Mouse (Mus musculus): Measurements from ENCODE around the gene Smim5.

Gene Smim5

GRCm38 (mm10) chr11:115898446-115898845 is 1.3 kb upstream of the Smim5 start:
- DNase-seq = no peak

- peak; percentile 46 for DNase-seq
Observed at GRCm38 (mm10) chr11:115898886-115899285, 880 bp upstream of the Smim5 start.

DNA sequence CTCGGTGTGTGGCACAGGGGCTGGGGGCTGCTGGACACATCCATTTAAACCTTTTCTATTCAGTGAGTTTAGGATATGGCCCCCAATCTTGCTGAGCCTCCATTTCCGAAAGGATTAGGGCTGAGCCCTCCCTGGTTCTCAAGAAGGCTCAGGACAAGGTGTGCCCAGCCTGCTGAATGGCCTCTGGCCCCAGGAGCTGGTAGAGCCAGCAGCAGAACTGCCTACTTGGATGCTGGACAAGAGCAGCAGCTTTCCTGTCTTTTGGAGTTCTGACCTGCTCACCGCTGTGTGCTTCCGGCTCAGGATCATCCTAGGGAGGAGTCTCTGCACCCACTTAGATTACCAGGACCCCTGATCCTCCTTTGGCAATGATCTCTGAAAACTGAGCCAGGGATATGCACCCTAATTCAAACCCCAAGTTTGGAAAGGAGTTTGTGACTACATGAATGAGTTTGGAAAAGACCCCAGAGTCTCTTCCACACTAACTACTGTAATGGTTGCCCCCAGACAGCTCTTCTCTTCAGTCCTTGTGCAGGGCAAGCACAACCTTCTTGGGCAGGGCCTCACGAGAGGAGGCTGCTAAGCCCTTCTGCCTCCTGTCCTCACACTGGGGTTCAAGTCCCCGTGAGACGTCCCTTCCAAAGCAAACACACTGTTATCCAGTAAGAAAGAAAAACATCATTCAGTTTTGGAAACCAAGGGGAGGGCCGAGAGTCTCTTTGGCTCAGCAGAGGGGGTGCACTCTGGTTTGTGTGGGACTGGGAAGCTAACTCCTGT is 983 bp downstream of the Smim5 start:
- DNase-seq = peak; percentile 46

GRCm38 (mm10) chr11:115901338-115902161 is 1.8 kb downstream of the Smim5 start:
- no peak for DNase-seq

- DNase-seq = no peak
Observed at GRCm38 (mm10) chr11:115902177-115902576, 2.4 kb downstream of the Smim5 start.

DNA sequence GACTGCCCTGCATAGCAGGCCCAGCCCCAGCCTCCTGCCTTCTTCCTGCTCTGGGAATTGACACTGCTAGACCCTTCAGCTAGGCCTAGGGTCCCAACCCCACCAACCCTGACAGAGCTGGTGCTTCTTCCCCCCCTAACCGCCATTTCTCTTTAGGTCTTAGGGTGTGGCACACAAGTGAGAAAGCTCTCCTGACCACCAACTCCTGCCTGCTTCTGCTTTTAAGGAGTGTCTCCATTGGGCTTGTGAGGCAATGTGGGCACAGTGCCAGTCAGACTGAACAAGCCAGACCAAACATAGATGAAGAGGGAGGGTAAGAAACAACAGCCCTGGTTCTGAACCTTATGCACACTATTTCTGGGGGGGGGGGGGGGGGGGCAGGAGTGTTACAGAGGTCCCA is 3.1 kb downstream of the Smim5 start:
- DNase-seq = peak; percentile 31

DNA sequence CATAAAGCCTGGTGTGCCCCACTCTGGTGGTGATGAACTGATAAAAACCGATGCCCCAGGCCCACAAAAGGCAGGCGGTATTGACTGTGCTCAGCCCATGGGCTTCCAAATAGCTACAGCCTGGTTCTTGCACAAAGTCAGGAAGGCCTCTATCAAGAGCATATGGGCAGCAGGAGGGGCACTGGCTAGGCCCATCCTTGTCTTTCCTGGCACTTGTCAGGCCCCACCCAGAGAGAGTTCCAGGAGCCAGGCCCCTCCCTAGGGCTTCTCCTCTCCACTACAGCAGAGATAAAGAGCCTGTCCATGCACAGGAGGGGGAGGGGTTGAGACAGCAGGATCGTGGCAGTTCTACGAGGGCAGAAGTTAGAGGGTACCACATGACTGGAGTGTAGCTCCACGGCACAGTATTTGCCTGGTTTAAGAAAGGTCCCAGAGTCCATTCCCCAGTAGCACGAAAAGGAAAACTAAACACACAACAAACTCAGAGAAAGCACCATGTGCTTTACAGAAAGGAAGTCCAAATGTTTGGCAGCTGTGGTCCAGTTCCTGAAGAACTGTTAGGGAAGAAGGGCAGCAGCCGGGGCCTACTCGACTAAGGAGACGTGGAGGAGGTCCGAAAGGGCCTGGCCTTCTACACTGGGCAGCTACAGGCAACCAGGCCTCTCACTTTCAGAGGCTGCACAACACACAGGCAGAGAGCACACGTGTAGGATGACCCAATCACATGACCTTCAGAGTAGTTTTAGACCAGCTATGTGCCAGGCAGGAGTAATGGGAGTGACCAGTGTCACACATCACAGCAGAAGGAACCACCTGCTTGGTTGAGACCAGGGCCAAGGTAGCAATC is 3.8 kb downstream of the Smim5 start:
- DNase-seq = no peak

GRCm38 (mm10) chr11:115904231-115904955 is 4.6 kb downstream of the Smim5 start:
- peak; percentile 33 for DNase-seq

GRCm38 (mm10) chr11:115904956-115905790 is 5.4 kb downstream of the Smim5 start:
- DNase-seq = peak; percentile 28

GRCm38 (mm10) chr11:115906116-115906515 is 6.3 kb downstream of the Smim5 start:
- DNase-seq = peak; percentile 56

- no peak for DNase-seq
Observed at GRCm38 (mm10) chr11:115906521-115906920, 6.8 kb downstream of the Smim5 start.

DNA sequence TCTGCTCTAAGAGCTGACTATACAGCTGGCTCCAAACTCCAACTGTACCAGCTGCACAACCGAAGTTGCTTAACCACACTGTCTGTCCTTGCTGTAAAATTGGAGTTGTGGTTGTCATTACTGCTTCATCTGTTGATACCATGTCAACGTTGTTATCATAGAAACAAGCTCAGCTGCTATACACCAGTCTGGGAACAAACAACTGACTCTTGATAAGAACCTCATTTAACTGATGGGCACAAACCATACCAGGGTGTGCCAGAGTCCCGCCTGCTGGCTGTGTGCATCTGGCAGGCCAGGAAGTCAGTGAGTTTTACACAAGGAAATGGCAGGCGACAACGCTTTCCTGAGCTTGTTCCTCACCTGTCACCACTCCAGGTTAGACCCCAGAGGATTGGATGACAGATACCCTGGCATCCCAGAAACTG is 11.4 kb downstream of the Smim5 start:
- no peak for DNase-seq

- peak; percentile 79 for DNase-seq
Observed at GRCm38 (mm10) chr11:115911632-115912376, 12.0 kb downstream of the Smim5 start, which contains the start of gene Smim6. Smim6 (plus strand) TSS chr11:115912017.

DNA sequence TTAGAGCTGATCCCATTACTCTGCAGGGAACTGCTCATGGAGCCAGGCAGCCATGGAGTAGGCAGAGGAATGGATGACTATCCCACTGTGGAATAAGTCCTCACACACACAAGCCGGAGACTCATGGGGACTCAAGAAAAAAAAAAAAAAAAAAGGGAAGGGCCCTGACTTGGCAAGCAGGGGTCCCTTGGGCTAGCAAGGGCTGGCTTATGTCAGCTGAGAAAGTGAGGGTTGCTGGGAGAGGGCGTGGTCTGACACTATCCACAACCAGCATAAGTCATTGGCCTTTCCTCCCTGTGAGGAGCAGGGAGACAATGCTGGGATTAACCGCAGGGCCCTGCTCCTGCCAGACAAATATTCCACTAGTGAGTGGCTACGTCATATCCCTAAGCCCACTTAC is 16.8 kb downstream of the Smim5 start:
- no peak for DNase-seq

DNA sequence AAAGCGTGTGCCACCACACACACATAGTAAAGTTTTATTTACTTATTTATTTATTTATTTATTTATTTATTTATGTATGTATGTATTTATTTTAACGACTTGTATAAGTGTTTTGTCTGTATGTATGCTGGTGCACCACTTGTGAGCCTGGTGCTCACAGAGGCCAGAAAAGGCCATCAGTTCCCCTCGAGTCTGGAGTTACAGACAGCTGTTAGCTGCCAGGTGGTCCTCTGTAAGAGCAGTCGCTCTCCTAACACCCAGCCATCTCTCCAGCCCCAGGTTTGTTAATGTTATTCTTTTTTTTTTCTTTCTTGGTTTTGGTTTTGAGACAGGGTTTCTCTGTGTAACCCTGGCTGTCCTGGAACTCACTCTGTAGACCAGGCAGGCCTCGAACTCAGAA is 18.9 kb downstream of the Smim5 start:
- no peak for DNase-seq

DNA sequence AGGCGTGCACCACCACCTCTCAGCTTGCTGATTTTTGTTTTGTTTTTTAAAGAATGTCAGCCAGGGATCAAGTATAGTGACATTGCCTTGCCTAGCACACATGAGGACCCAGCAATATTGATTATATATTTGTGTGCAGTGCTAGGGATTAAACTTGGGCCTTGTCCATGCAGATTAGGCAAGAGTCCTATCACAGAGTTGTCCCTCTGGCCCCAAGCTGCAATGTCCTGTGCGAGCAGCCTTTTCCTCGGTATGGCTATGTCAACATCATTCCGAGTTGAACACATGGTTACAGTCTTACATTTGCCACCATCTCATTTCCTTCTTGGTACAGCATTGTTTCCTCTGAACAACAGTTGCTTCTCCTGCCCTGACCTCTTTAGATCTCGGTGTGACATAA is 19.3 kb downstream of the Smim5 start:
- no peak for DNase-seq

- DNase-seq = peak; percentile 78
Observed at GRCm38 (mm10) chr11:115920110-115920818, 20.5 kb downstream of the Smim5 start.

- no peak for DNase-seq
Observed at GRCm38 (mm10) chr11:115921986-115922385, 22.2 kb downstream of the Smim5 start.

DNA sequence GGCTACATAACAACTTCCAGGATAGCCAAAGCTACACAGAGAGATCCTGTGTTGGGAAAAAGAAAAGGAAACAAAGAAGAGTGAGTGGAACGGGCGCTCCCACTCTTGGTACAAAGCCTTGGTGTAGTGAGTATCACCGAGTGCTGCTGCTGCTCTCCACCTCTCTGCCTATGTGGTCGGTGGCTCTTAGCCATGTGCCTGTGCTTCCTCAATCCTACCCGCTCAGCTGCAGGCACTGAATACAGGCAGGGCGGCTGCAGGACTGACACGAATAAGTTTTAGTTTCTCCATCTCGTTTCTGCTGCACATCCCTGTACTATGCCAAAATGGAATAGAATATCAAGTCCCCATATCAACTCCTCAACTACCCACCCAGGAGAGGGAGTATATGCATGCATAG is 29.3 kb downstream of the Smim5 start:
- DNase-seq = no peak

- no peak for DNase-seq
Observed at GRCm38 (mm10) chr11:115929818-115930217, 30.1 kb downstream of the Smim5 start.

All from kidney, adult 18-20 months (tissue).